Mouse (Mus musculus) lung, postnatal 4 days (tissue): Measurements from ENCODE around the gene Mup4.
"Not testable (repeated sequence)": the region's sequence is repeated elsewhere in the genome, so short reads cannot be mapped to it uniquely, and the experiment has no call there.

ENCODE experiments used
- DNase-seq, 2 experiments: peaks; one replicate each; pipeline ENCODE4 v3.0.0; 2021

The Mup4 gene

DNA sequence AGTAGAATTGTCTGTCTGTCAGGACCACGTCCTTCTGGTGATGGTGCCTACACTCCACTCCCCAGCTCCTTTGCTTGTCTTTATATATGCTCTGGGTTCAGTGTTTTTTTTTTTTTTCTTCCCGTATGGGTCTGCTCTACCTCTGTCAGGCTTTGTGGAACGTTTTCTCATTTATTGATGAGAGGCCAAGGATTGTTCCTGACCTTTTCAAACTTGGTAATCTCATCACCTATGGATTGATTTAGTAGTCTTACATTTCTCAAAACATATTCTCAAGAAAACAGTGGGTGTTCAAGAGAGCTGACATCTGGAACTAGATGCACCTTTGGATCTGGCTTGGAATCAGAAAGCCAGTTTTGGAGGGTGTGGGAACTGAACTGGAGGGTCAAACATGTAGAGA lies at the start of gene Mup4:
Gene Mup4 (minus strand): TSS at position 101 of the 400 bp plus-strand sequence.
- no peak for DNase-seq

GRCm38 (mm10) chr4:59997894-59998293 lies 37.4 kb upstream of the Mup4 start:
- DNase-seq, result not testable (repeated sequence)

- DNase-seq, result no peak
These were observed 3.2 kb upstream of the Mup4 start, which contains the start of gene Mup6 for GRCm38 (mm10) chr4:59963405-59964344. Gene Mup6 (plus strand): TSS chr4:59964294.

GRCm38 (mm10) chr4:59937543-59937942 lies 23.0 kb downstream of the Mup4 start:
- no peak for DNase-seq

DNA sequence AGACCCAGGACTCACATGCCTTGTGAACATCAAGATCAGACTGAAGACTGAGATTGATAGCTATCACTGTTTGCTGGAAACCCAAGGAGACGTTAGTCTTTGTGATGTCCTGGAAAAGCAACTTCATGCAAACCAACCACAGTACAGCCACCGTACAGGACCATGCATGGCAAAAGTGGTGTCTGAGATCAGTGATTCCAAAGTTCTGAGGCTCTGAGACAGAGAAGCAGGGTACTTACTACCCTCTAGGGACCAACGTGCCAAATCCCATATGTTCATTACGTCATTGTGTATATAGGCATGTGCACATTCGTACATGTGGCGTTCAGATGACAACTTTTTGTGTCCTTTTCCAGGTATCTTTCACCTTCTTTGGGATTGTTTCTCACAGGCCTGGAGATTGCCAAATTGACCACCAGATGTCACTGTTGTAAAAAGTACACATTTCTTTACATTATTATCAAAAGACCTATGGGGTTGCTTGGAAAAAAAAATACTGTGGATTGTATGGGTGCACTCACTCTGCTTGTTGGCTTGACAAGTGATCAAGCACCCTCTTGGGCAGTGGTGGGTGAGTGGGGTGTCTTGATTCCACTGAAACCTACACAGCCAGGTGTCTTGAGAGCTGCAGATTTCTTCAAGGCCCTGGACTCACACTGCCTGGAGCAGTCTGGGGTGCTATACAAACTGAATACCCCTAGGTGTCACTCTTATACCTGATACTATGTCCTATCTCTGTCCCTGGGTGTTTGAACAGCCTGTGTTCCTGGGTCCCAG lies 27.8 kb downstream of the Mup4 start:
- DNase-seq, result no peak

- peak; percentile 80 to 83 for DNase-seq
These were observed 32.2 kb downstream of the Mup4 start for GRCm38 (mm10) chr4:59928347-59928746.

DNA sequence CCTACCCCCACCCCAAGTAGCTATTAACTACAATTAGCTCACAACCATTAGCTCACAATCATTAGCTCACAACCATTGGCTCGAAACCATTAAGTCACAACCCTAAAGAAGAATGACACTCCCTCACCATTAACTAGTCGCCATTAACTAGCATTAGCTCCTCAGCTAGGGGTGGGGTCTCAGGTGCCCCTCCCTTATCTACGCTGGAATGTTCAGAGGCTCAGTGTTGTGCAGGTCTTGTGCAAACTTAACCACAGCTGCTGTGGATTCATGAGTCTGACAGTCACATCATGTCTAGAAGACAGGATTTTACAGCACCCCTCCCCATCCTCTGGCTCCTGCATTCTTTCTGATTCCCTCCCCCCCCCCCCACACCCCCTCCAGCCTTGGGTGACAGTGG lies 32.8 kb downstream of the Mup4 start:
- DNase-seq, result no peak

DNA sequence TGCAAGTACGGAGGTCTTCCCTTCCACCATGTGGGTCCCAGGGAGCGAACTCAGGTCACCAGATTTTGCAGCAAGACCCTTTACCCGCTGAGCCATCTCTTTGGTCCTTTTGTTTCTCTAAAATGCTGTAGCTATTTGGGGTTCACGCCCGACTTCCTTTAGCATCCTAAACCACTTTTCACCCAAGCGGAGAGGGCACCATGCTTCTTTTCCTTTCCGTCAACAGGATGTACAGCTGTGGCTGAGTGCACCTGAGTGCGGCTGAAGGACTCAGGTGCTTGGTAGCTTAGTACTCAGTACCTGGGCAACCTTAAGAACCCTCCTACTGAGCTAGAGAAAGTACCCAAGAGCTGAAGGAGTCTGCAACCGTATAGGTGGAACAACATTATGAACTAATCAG lies 35.4 kb downstream of the Mup4 start:
- DNase-seq, result no peak

- no peak for DNase-seq
These were observed 42.5 kb downstream of the Mup4 start for GRCm38 (mm10) chr4:59917966-59918365.

GRCm38 (mm10) chr4:59914608-59915403 lies 45.7 kb downstream of the Mup4 start, which contains the start of gene Slc46a2:
Gene Slc46a2 (minus strand): TSS chr4:59915056.
- no peak for DNase-seq

DNA sequence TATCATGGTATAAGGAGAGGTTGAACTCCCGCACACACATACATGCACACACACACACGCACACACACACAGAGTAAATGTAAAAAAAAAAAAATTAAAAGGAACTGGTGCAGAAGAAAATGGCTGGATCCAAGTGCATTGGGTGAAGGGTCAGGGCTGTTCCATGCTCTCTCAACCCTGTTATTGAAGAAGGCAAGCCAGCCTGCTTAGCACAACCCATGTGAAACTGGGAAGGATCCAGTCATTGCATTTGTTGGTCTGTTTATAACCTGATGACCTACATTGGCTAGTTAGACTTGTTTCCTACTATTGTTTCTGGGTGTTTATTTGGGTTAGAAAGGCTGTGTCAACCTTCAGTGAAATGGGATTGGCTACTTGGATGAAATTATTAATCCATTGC lies 51.7 kb downstream of the Mup4 start:
- no peak for DNase-seq

DNA sequence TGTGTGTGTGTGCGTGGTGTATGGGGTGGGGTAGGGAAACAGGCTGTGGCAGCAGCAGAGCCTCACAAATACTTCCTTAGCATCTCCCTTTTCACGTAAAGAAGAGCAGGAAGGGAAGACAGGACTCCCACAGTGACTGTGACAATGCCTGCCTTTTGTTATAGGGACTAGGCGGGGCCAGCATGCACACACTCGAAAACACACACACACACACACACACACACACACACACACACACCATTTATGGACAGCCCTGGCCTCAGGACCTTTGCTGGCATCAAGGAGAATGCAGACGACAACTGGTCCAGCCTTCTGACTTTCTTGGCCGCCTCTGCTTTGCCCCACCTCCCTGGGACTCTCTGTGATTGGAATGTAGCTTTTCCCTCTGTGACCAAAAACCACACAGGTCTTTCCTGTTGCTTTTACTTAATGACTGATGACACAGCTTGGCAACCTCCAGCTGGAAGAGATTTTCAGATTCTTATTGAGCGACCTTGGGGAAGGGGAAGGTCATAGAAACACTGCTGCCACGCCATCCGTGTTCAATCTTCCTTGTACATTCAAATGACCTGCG lies 52.8 kb downstream of the Mup4 start:
- no peak for DNase-seq

GRCm38 (mm10) chr4:59907092-59907491 lies 53.4 kb downstream of the Mup4 start:
- DNase-seq, result no peak
